Mouse (Mus musculus): ENCODE data around the gene Tnr.

- TF ChIP-seq CTCF (IDR thresholded peaks at IDR 0.05; ENCODE audit: low read depth, low read length) = peak; percentile 63
- TF ChIP-seq POLR2A (IDR thresholded peaks at IDR 0.05; ENCODE audit: extremely low read depth, insufficient read depth, low read length) = no peak
Observed at GRCm38 (mm10) chr1:159783842-159784241, 260.3 kb downstream of the Tnr start.

All from liver, adult 2 months (tissue).